Mouse (Mus musculus) brain, embryonic 14.5 days (tissue): ENCODE data around the gene Babam1.

Experiments used
- CTCF ChIP-seq: fragments of 200-500 bp; IDR thresholded peaks from 2 replicates; pipeline ENCODE4 v1.5.1; 2012; ENCODE audit warnings: inconsistent platforms, mild to moderate bottlenecking, moderate library complexity, borderline replicate concordance; ENCODE audit not compliant: insufficient read depth, insufficient read length; ENCODE audit errors: extremely low read depth
- POLR2A ChIP-seq: fragments of 200-500 bp; IDR thresholded peaks from 2 replicates; pipeline ENCODE4 v1.6.1; 2012; ENCODE audit warnings: mild to moderate bottlenecking, inconsistent platforms, borderline replicate concordance; ENCODE audit not compliant: poor library complexity, insufficient read depth, insufficient read length, severe bottlenecking; ENCODE audit errors: extremely low read depth

DNA sequence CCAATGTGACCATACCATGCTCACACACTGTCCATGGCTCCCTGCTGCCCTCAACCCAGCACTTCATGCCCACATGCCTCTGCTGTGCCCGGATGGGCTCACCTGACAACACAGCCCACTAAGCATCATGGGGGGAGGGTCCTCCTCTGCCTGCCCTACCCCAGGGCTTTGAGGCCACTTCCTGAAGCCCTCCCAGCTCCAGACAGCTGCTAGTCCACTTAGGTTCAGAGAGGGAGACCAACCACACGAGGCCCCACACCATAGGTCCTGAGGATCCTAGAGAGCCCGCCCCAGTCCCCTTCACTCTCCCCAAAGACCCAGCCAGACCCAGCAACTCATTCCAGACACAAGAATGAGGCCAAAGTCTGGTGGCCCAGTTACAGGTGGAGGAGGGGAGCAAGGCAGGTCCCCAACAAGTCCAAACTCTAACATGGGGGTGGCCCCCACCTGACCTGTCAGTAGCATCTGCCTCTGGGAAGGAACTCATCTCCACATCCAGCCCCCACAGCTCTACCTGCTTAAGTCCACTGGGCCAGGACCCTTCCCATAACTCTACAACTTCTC is 17.1 kb upstream of the Babam1 start:
- TF ChIP-seq POLR2A, result no peak
- TF ChIP-seq CTCF, result no peak
